29 mouse cellular contexts compared by ENCODE assay signal in the genomic region with DNA sequence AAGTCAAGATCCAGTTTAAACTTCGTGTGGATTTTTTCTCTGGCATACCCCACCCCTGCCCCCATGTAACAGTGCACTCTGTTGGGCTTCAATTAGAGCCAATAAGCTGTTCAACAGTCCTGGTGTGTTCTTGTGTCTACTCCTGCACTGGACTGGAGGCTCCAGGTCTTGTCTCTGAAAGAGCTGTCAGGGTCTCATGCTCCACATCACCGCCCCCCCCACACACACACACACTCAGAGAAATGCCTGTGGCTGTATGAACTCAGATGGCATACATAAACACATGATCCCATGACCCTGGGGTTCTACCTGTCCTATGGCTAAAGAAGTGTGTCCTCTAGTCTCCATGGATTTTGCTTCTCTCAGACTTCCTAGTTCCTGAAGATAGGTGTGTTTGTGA. TPM values are rescaled to one million over a fixed set of nuclear protein-coding genes. Genes with fewer than 3 reads are reported as not detected.
"Had no signal": no experiment of that assay in that cellular context is flagged by ENCODE, and none has a peak within 500 bp of the region (broad histone marks: within the 10 kb centered on the region; RNA-seq: fewer than 3 reads in every experiment).

No protein-coding gene starts in this region.

- H3K9me3 ChIP-seq: limb, embryonic 12.5 days; limb, embryonic 13.5 days; limb, embryonic 15.5 days; liver, embryonic 12.5 days; liver, embryonic 13.5 days; liver, embryonic 15.5 days; lung, embryonic 15.5 days; megakaryocyte, embryonic 14.5 days; midbrain, embryonic 10.5 days; midbrain, embryonic 12.5 days; midbrain, embryonic 13.5 days; midbrain, embryonic 15.5 days; neural tube, embryonic 12.5 days had no signal

- H3K27ac ChIP-seq: limb, embryonic 12.5 days; limb, embryonic 13.5 days; liver, embryonic 12.5 days; liver, embryonic 13.5 days; liver, embryonic 14.5 days; liver, embryonic 15.5 days; macrophage; midbrain, embryonic 10.5 days; midbrain, embryonic 12.5 days; midbrain, embryonic 13.5 days; midbrain, embryonic 15.5 days; neural tube, embryonic 12.5 days had no signal

- H3K36me3 ChIP-seq: liver, embryonic 15.5 days had no signal

- H3K27me3 ChIP-seq: limb, embryonic 12.5 days; limb, embryonic 13.5 days; limb, embryonic 15.5 days; liver, embryonic 12.5 days; liver, embryonic 13.5 days; liver, embryonic 15.5 days; lung, embryonic 15.5 days; midbrain, embryonic 12.5 days; midbrain, embryonic 13.5 days; midbrain, embryonic 15.5 days; neural tube, embryonic 12.5 days had no signal

- DNase-seq: left cerebral cortex, postnatal 4 days; liver; liver, embryonic 13.5 days; liver, postnatal 0 days; lung, adult 18-20 months; lung, adult 2 months; lung, embryonic 14.5 days; lung, postnatal 10 days; lung, postnatal 14 days; lung, postnatal 36 days; lung, postnatal 4 days; midbrain, embryonic 14.5 days had no signal

- H3K4me3 ChIP-seq: limb, embryonic 12.5 days; limb, embryonic 13.5 days; limb, embryonic 15.5 days; liver, embryonic 12.5 days; liver, embryonic 13.5 days; liver, embryonic 15.5 days; lung, embryonic 15.5 days; megakaryocyte, embryonic 14.5 days; midbrain, embryonic 10.5 days; midbrain, embryonic 12.5 days; midbrain, embryonic 13.5 days; midbrain, embryonic 15.5 days; myocyte; neural tube, embryonic 12.5 days had no signal

RNA-seq across cellular contexts. Expression of a gene that starts 11.4 kb away (rescaled TPM):
- total RNA-seq: megakaryocyte-erythroid progenitor cell, adult 5-6 weeks; monocyte, adult 5-6 weeks had no signal
